Mouse (Mus musculus) ovary, adult 18-20 months (tissue): ENCODE results near the gene Actl6b.

ENCODE experiments used
- DNase-seq: peaks from one replicate; pipeline ENCODE4 v3.0.0; 2022; ENCODE audit warnings: low spot score, mixed read lengths

The Actl6b gene

DNA sequence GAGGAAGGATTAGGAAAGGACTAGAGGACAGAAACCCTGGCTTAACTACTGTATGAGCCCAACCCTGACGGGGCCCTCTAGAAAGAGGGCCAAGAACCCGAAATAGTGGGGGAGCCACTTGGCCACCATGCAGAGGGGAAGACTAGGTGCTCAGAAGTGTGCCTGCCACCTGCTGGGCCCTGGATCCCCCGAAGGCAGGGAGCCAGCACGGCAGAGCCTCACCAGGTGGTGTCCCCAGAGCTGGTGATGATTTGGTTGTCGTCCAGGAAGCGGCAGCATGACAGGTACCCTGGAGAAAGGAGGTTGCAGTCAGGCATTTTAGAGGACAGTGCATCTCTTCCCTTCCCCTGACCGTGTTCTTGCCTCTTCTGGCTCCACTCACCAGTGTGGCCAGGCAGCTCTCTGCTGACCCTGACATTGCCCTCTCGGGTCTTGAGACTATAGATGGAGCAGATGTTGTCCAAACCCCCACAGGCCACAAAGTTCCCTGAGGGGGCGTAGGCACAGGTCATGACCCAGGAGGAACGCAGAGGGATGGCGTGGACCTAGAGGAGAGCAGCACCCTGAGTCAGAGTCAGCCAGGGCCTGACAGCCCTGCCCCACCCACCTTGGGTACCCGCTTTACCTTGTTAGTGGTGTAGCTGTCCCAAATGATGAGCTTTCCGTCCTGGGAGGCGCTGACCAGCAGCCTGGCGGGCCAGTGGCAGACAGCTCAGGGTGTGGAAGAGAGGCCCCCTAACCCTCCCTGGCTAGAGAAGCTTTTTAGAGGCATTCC, 23.9 kb upstream of the Actl6b start:
- DNase-seq: no peak

DNA sequence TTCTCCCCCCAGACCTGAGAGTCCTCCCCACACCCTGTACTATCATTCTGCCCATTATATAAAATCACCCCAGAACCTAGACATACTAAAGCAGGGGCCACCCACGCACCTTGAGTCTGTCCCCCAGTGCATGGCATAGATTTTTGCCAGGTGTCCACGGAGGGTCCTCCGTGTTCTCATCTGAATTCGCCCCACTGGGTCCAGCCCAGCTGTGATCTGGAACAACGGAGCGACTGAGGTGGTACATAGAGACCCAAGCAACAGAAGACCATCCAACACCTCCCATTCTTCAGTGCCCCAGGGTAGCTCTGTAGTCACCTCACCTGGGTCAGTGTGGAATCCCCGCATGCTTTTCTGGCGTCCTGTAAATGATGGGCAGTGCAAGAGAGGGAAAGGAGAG, 23.2 kb upstream of the Actl6b start:
- no peak for DNase-seq

DNA sequence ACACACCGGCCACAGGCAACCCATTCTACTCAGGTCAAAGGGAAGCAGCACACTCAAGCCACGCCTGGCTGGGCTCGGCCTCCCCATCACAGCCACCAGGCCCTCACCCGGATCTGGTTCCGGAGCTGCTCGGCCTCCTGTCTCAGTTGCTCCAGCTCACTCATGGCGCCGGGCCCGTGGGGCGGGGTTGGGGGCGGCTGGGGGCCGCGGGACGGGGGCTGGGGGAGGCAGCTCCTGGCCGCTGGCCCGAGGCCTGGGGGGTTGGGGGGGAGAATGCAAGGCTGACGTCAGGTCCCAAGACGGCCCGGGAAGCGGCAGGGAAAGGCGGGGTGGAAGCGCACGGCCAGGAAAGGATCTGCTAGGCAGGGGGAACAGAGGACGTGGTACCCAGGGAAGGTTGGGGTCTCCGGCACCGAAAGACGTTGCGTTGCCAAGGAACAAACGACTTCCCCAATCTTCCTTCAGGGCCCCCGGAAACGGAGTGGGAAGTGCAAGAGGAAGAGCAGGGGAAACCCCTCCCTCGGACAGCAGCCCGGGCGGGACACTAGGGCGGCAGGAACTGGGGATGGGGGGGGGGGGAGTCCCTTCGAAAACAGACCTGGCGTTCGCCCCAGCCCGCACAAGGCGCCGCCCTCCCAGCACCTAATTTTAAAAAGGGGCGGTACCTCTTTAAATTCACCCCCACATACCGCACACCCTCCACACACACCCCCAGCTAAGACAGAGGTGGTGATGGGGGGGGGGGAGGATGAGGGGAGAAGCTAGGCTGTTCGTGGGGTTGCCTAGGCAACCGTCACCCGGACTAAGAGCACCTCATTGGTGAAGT, 22.5 kb upstream of the Actl6b start:
- DNase-seq: no peak

DNA sequence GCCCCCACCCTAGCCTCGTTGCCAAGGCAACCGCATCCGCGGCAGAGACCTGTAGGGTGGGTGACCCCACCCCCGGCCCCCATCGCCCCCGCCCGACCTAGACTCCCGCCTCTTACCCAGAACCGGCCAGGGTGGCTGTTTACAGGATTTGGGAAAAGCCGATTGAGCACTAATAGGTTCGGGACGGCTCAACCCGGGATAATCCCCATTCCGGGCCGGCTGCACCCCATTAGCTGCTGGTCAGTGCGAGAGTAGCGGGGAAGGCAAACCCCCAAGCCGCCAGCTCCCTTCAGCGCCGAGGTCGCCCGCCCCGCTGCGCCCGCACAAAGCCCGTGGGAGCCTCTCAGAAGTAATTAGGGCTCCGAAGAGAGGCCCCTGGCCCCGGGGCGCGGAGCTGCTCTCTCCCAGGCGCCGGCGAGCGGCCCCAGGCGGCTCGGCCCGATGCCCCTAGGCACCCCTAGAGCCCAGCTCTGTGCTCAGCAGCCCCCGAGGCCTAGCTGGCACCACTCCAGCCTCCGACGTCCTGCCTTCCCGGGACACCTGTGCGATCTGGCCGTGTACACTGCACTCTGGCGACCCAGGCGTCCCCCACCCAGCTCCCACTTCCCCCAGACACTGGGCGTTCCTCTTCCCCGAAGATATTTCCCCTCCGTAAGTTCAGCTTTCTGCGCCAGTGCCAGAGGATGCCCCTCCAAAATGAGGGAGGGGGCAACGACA, 21.7 kb upstream of the Actl6b start:
- DNase-seq: no peak

DNA sequence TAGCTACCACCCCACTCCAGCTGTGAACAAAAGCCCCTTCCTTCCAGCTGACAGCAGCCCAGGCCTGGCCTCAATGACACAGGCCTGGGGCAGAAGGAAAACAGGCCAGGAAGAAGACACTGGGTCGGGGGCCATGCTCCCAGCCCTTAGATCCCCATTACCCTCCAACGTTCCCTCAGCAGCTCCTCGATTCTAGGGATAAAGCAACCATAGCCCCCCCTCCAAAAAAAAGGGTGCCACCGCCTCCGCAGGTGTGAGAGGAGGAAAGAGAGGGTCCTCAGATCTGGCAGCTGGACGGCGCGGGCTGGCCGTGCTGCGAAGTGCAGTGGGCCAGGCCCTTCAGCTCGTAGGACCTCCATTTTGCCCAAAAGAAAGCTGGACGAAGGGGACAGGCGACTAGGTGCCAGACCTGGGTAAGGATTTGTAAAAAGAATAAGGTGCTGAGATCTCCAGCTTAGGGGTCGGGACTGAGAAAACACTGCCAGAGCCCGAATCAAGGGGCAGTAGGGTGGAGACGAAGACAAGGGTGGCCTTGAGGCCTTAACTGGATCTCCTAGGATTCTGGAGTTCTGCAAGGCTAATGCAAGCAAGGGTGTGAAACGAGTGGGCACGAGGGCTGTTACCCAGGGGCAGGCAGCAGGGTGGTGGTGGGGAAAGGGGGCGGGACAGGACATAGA, 21.0 kb upstream of the Actl6b start:
- no peak for DNase-seq

DNA sequence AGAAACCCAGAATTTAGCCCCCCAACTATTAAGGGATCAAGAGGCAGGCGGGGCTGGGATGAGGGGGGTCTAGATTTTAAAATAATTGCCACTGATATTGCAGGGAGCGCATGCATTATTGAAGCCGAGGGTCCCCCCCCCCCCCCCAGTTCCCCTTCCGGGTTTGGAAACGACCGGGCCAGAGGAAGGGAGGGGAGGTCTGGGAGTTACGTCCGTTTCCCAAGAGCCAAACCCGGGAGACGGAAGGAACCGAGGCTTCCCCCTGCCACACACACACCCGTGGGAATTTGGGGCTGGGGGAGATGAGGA, 20.6 kb upstream of the Actl6b start:
- no peak for DNase-seq

DNA sequence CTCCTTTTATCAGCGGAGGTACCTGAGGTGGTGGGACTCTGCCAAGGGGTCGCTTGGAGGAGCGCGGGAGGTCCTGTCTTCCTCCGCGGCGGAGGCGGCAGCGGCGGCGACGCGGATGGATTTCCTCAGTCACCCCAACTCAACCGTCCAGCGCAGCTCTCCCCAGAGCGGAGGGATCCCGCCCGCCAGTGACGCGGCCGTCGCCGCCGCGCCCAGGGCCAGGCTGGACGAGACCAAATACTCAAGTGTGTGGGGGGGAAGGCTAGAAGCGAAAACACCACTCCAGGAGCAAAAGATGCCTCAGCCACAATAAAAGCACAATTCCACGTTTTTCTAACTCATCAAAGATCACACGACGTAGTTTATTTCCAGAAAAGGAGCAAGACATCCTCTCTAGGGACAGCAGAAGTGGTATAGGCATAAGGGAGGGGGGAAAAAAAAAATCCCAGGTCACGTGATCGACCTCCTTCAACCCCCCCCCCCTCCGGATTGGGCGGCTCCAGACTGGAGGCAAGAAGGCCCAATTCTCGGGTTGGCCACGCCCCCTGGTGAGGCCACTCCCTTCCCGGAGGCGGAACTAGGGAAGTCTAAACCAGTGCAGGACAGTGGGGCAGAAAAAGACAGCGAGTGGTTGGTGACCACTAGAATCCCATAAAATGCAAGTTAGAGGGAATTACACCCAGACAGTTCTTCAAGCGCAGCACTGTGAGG, 20.0 kb upstream of the Actl6b start, which contains the start of the genes Epo and Gnb2:
Gene Epo (minus strand): TSS at position 126 of the 711 bp plus-strand sequence.
Gene Gnb2 (minus strand): TSS at position 394 of the 711 bp plus-strand sequence.
- peak; percentile 97 for DNase-seq

DNA sequence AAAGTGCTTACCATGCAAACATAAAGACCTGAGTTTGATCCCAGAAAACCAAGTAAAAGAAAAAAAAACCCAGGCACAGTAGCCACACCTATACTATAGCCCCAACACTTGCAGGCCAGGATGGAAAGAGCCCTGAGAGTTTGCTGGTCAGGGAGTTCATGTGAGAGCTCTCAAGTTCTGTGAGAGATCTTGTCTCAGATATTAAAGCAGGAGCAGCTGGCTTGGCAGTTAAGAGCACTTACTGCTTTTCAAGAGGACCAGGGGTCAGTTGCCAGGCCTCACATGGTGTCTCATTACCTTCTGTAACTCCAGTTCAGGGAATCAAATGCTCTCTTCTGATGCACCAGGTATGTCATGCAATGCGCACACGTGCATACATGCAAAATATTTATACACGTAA, 18.6 kb upstream of the Actl6b start:
- DNase-seq: no peak

DNA sequence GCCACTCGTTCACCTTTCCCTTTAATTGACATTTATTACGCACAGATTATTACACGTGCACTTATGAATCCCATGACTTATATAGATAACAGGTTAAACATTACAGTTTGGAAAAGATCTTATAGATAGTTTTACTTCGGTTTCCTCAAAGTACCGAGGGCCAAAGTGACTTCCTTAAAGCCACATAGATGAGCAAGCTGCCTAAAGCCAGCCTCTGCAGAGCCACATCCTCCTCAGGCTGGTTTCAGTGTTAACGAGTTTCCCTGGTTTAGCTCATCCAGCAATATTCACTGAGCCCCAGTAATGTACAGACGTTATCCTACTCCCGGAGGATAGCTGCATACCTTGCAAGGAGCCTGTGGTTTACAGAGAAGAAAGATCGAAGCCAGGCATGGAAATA, 18.0 kb upstream of the Actl6b start:
- no peak for DNase-seq

DNA sequence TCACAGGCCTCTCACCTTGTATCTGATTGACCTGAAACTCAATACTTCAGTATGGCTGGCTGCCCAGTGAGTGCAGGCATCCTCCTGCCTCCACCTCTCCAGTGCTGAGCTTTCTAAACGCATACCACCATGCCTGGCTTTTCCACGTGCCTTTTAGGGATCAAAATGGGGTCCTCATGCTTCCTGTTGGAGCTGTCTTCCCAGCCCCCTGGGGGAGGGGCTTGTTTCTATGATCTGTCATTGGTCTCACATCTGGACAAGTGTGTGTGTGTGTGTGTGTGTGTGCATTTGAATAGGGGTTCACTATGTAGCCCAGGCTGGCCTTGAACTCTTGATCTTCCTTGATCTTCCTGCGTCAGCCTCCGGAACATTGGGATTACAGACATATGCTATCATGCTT, 15.9 kb upstream of the Actl6b start:
- DNase-seq: no peak

DNA sequence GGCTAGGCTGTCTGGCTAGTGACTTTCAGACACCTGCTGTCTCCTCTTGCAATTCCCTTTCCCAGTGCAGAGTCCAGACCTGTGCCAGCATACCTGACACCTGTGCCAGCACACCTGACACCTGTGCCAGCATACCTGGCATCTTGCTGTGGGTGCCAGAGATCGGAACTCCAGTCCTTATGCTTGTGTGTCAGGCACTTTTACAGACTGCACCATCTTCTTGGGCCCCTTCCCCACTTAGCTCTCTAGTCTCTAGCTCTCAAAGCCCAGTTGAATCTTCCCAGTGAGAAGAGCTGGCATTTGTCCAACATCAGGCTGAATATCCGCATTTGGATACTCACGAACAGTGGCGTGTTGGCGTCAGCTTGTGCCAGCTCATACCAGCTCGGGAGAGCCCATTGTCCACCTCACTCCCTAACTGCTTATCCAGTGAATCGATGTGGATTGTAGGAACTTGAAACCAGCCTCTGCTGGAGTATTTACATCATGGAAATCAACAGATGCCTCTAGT, 14.0 kb upstream of the Actl6b start:
- DNase-seq: no peak

DNA sequence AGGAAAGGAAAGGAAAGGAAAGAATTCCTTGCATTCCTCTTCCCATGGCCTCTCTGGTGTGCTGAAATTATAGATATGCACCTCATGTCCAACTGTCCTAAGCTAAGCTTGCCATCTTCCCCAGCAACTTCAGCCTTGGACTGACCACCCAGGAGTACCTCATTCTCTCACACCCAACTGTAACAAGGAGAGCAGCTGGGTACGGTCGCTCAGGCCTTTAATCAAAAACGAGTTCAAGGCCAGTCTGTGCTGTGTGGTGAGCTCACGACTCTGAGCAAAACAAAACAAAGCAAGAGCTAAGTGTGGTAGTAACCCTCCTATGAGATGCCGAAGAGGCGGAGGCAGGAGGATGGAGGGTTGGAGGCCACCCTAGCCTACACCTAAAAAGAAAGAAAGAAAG, 12.3 kb upstream of the Actl6b start:
- DNase-seq: no peak

DNA sequence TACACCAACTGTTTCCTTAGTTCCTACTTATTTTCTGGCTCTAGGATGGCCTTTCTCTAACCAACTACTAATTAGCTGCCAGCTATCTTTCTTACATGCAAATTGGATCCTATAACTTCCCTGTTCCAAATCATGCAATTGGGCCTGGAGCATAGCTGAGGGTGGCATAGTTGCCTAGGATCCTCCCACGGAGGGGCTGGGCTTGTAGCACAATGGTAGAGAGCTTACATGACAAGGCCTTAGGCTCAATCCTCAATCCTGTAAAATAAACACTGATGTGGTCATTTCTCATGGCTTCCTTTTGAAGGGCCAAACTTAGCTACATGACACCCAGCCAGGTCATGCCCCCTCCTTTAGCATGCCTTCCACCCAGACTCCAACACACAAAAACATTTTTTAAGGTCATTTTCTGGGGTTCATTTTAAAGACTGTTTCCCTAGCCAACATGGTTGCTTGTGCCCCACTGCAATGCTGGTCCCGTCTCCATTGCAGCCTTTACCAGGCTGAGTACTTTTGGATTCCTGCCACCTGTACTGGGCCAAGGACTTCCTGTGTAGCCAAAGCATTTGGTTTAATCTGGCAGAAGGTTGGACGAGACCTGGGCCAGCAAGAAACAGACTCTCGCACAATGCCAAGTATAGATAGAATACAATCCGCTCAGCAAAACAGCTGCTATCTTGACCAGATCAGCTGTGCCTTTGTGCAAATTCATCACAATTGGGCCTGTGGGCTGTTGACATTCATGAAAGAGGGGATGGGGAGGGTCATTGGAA, 11.4 kb upstream of the Actl6b start:
- no peak for DNase-seq

DNA sequence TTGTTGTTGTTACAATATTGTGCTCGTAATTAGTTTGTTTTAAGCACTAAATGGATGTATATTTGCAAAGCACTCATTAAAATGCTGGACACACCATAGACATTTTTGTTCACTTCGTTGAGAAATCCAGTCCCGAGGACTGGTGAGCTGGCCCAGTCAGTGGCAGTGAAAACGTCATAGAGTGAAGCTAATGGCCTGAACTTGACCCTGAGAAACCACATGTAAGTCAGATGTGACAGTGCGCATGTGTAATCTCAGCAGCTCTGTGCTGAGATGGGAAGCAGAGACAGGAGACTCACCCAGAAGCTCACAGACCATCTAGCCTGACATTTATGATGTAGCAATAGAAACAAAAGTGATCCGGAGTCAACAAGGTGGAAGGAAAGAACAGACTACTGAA, 8.4 kb upstream of the Actl6b start:
- DNase-seq: no peak

DNA sequence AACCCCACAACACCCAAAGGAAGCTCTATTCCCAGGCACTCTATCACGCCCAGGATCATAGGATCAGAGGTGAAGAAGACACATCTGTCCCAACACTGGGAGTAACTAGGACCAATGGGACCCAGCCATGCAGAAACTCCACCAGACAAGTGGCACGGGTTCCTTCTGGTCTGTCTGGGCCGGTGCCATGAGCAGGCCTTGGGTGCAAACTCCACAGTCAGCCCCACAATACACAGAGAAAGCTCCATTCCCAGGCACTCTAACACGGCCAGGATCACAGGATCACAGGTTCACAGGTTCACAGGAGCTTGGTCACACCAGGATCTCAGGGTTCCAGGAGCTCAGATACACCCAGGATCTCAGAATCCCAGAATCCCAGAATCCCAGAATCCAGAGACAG, 7.7 kb upstream of the Actl6b start:
- no peak for DNase-seq

DNA sequence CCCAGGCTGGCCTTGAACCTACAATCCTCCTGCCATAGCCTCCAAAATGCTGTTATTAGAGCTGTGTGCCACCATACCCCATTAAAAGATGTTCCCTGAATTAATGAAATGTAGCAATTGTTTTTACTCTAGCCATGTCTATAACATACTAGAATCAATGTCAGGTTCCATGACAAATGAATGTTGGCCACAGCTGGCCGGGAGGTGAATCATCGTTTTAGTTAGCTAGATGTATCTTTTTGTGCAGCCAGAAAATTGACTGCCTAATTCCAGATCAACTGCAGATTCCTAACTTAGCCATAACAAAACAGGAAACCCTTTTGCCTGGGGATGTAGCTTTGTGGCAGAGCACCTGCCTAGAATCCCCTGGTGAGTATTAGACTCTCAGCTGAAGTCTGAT, 3.5 kb upstream of the Actl6b start:
- no peak for DNase-seq

DNA sequence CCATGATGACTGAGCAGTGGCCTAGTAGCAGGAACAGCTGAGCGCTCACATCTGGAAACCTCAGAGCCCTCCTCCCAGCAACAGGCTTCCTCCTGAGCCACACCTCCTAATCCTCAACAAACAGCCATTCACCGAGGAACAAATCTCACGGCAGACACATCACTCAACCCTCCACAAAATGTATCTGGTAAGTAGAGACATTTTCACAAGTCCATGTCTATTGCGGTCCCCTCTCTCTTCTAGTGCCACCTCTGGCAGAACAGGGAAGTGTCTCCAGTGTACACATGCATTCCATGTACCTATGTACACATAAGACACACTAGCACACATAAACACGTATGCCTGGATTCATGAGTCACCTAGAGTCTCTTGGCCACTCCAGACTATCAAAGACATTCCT, 2.2 kb upstream of the Actl6b start:
- DNase-seq: no peak

DNA sequence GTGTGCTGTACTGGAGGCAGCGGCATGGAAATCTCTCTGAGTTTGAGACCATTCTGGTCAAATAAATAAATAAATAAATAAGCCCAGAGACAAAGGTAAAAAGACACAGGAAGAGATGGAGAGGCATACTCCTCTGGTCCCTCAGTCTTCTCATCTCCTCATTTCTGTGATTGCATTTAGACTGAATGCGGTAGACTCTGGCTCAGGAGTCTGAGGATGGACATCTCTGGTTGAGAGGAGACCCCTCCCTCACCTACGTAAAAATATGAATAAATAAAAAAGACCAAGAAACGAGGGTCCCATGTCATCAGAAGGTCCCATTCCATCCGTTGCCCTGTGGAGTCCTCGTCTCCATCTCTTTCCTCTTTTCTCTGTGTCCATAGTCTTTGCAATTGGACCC, 317 bp upstream of the Actl6b start:
- no peak for DNase-seq

DNA sequence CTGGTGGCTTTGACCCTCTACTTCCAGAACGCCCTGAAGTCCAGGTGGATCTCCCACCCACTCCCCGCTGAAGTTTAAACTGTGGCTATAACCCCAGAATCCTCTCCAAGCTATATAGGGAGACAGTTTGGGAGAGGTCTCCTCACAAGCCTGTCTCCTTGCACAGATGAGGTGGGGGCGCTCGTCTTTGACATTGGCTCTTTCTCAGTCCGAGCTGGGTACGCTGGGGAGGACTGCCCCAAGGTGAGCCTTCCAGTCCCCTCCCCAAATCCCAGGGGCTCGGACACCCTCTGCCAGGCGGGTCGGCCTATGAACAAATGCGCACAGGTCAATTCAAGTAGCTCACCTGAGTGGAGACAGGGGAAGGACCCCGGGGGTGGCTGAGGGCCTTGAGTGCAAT, 581 bp downstream of the Actl6b start:
- no peak for DNase-seq

DNA sequence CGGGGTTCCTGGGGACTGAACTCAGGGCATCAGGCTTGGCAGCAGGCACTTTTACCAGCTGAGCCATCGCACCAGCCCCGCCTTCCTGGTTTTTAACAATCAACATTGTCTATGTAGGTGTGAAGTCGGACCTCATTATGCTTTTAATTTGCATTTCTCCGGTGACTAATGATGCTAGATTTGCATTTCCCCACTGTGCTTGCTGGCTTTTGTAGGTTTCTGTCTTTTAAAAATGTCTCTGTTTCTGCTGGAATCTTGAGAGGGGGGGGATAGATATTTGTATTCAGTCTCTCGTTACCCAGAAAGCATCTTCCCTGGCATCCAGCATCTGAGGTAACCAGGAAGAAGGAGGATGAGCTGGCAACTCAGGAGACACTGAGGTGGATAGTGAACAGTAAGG, 8.2 kb downstream of the Actl6b start:
- no peak for DNase-seq

DNA sequence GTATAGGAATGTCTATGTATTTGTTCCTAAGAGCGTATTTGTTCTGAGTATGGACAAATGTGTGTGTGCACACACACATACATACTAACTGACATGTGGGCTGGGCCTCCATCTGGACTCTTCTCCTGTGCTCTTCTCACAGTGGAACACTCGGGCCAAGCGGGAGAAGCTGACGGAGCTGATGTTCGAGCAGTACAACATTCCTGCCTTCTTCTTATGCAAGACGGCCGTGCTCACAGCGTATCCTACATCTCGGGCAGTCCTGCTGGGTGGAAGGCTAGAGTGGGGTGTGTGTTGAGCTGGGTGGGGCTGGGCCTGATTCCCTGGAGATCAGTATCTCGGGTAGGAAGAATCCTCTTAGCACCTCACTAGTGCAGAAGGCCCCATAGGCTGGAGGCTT, 9.6 kb downstream of the Actl6b start:
- DNase-seq: no peak
